Comparison of ENCODE assay signal across 10 mouse cellular contexts in genomic region chr4:119019013-119019781, GRCm38 (mm10). TPM values are rescaled to one million over a fixed set of nuclear protein-coding genes. Genes with fewer than 3 reads are reported as not detected.
DNase-seq lines count a peak whose midpoint lies in the region; ATAC-seq lines count a peak whose summit lies in the region.
"Had no signal": no experiment of that assay in that cellular context is flagged by ENCODE, and none has a peak within 500 bp of the region (broad histone marks: within the 10 kb centered on the region; RNA-seq: fewer than 3 reads in every experiment).

No protein-coding gene starts in this region.

- intact Hi-C loops in heart, postnatal 36 days (cut with DNase I): no loop called here
- intact Hi-C loops in left cerebral cortex, postnatal 36 days (cut with DNase I): no loop called here

- no peaks in the 10 kb centered on the region for H3K27me3 ChIP-seq in hindbrain, embryonic 13.5 days
- H3K27me3 ChIP-seq in midbrain, embryonic 13.5 days: no peaks in the 10 kb centered on the region

- H3K4me2 ChIP-seq in hindbrain, embryonic 13.5 days: 0 out of 2 replicates have a peak overlapping the region, but pooled peaks have one; percentile 17
- peak overlapping the region; percentile 30 for H3K4me2 ChIP-seq in midbrain, embryonic 13.5 days (replicated peaks)

- no peaks in the 10 kb centered on the region for H3K36me3 ChIP-seq in hindbrain, embryonic 13.5 days
- no peaks in the 10 kb centered on the region for H3K36me3 ChIP-seq in midbrain, embryonic 13.5 days

- H3K9ac ChIP-seq in hindbrain, embryonic 13.5 days: no peak overlapping the region
- H3K9ac ChIP-seq in midbrain, embryonic 13.5 days (replicated peaks): peak overlapping the region; percentile 32; the same call in 1 of the 2 replicates

- ATAC-seq in common myeloid progenitor, adult 5-6 weeks (replicated peaks; ENCODE audit: low read depth, poor library complexity, severe bottlenecking): peak; percentile 69
- ATAC-seq in hindbrain, embryonic 13.5 days (ENCODE audit: low FRiP score): peak; percentile 55; the same call in 1 of the 2 replicates
- ATAC-seq in midbrain, embryonic 13.5 days: peak; percentile 83

- WGBS in hindbrain, embryonic 13.5 days: 52% methylated on average over 12 of the region's 12 CpGs
- 50% methylated on average over 12 of the region's 12 CpGs for WGBS in midbrain, embryonic 13.5 days

- peak; percentile 85 for DNase-seq in heart, adult 11 months
- DNase-seq in heart, postnatal 36 days: no peak
- no peak for DNase-seq in left cerebral cortex, postnatal 36 days (ENCODE audit: low spot score in 2 of 2)
- no peak for DNase-seq in adrenal gland, postnatal 25 days
- DNase-seq in urinary bladder, postnatal 4 days (ENCODE audit: low spot score in 2 of 2): no peak

- H3K9me3 ChIP-seq in hindbrain, embryonic 13.5 days: no peaks in the 10 kb centered on the region
- H3K9me3 ChIP-seq in midbrain, embryonic 13.5 days: no peaks in the 10 kb centered on the region

- peak overlapping the region; percentile 48; the same call in 1 of the 2 replicates for H3K27ac ChIP-seq in hindbrain, embryonic 13.5 days
- peak overlapping the region; percentile 47; the same call in 1 of the 2 replicates for H3K27ac ChIP-seq in midbrain, embryonic 13.5 days

- H3K4me1 ChIP-seq in hindbrain, embryonic 13.5 days (replicated peaks): peaks cover 17% of the 10 kb centered on the region
- peaks cover 11% of the 10 kb centered on the region for H3K4me1 ChIP-seq in midbrain, embryonic 13.5 days (replicated peaks)

- H3K4me3 ChIP-seq in hindbrain, embryonic 13.5 days: no peak overlapping the region
- no peak overlapping the region for H3K4me3 ChIP-seq in midbrain, embryonic 13.5 days (replicated peaks)

RNA-seq across cellular contexts. Expression of gene Lao1, which starts 57.8 kb away (rescaled TPM):
- total RNA-seq in heart, postnatal 36 days (2021): under 1 TPM; 0.28 to 0.38 TPM
- not detected in 2 replicates for total RNA-seq in common myeloid progenitor, adult 5-6 weeks (2017)
- not detected in 2 replicates for polyA plus RNA-seq in hindbrain, embryonic 13.5 days (2015; fragmentation: Nextera tagmentation; extraction: Ambion mirVana)
- not detected in 2 replicates for polyA plus RNA-seq in midbrain, embryonic 13.5 days (2015; fragmentation: Nextera tagmentation; extraction: Ambion mirVana)
- total RNA-seq in left cerebral cortex, postnatal 36 days (2021): under 1 TPM; 0.35 to 0.82 TPM
- not detected in 2 replicates for total RNA-seq in adrenal gland, postnatal 25 days (2021)
- total RNA-seq: liver, adult 2 months had no signal
- polyA plus RNA-seq: C2C12; liver, adult 2 months had no signal
